Mouse (Mus musculus): ENCODE measurements around the gene 4930467E23Rik.
"Not testable (repeated sequence)": the region's sequence is repeated elsewhere in the genome, so short reads cannot be mapped to it uniquely, and the experiment has no call there.

- not testable (repeated sequence) for TF ChIP-seq CTCF (IDR thresholded peaks at IDR 0.05; ENCODE audit: borderline replicate concordance, extremely low read depth, insufficient read depth, insufficient read length); POLR2A (IDR thresholded peaks at IDR 0.05; ENCODE audit: borderline replicate concordance, extremely low read depth, insufficient read depth, insufficient read length, poor library complexity, severe bottlenecking)
These were observed 50.8 kb downstream of the 4930467E23Rik start for GRCm38 (mm10) chr8:19780212-19780611.

Measured in brain, embryonic 14.5 days (tissue).